Mouse (Mus musculus) G1E (cell line): Measurements from ENCODE around the gene Nppa. TPM values are rescaled to one million over a fixed set of nuclear protein-coding genes. Genes with fewer than 3 reads are reported as not detected.

Experiments
- ATAC-seq: 2 replicates; pipeline ENCODE4 v1.8.0; 2016; ENCODE audit warnings: mild to moderate bottlenecking; ENCODE audit not compliant: insufficient number of reproducible peaks, poor library complexity, low FRiP score, severe bottlenecking; ENCODE audit errors: extremely low read depth
- DNase-seq: peaks from one replicate; pipeline ENCODE4 v3.0.0; 2012; ENCODE audit warnings: low spot score
- H3K27me3 ChIP-seq: 2 replicates; pipeline ENCODE4 v1.6.1; 2012; ENCODE audit warnings: mild to moderate bottlenecking, low read length, inconsistent platforms; ENCODE audit not compliant: insufficient read depth
- H3K36me3 ChIP-seq: replicated peaks from 2 replicates; pipeline ENCODE3; 2012; ENCODE audit warnings: mild to moderate bottlenecking, inconsistent platforms
- H3K4me1 ChIP-seq: 2 replicates; pipeline ENCODE4 v1.6.1; 2012; ENCODE audit warnings: low read depth, low read length, inconsistent platforms, mixed read lengths; ENCODE audit not compliant: insufficient read depth
- H3K4me3 ChIP-seq: 2 replicates; pipeline ENCODE4 v1.5.1; 2012; ENCODE audit warnings: low read depth, mild to moderate bottlenecking, inconsistent platforms, low read length, moderate library complexity, mixed read lengths
- H3K9me3 ChIP-seq: replicated peaks from 2 replicates; pipeline ENCODE4 v1.6.1; 2012; ENCODE audit warnings: inconsistent platforms
- CTCF ChIP-seq: IDR thresholded peaks from 2 replicates; pipeline ENCODE4 v1.5.1; 2012; ENCODE audit warnings: low read depth, low read length, inconsistent platforms, mixed read lengths
- GATA1 ChIP-seq: IDR thresholded peaks from 2 replicates; pipeline ENCODE4 v1.6.1; 2012; ENCODE audit warnings: borderline replicate concordance, low read length, inconsistent platforms, mixed read lengths
- GATA2 ChIP-seq: IDR thresholded peaks from 2 replicates; pipeline ENCODE4 v1.6.1; 2012; ENCODE audit warnings: low read depth, low read length, inconsistent platforms, borderline replicate concordance
- POLR2AphosphoS5 ChIP-seq: IDR thresholded peaks from 2 replicates; pipeline ENCODE4 v1.6.1; 2012; ENCODE audit warnings: low read depth, low read length, inconsistent platforms; ENCODE audit not compliant: insufficient replicate concordance
- TAL1 ChIP-seq: conservative IDR thresholded peaks from 2 replicates; pipeline ENCODE4 v1.6.1; 2012; ENCODE audit warnings: low read depth, low read length, inconsistent platforms, mixed read lengths
- polyA plus RNA-seq: library from polyadenylated mRNA; stranded (reverse); fragments of >175 nt; gene quantifications from 2 replicates; pipeline ENCODE4 v1.2.3, GENCODE M21; 2012
- total RNA-seq, 2 experiments: library from RNA; stranded (forward) in 1 of 2; stranded (reverse) in 1 of 2; fragments of 200-1000 nt in 1 of 2; fragments of >200 nt in 1 of 2; fragmentation: Nextera tagmentation in 1 of 2; gene quantifications; 2 replicates each; pipeline ENCODE4 v1.2.3; 2014 to 2017

Nppa gene
- total and polyA plus RNA-seq, 3 experiments, result not detected

GRCm38 (mm10) chr4:148024003-148024402, 23.5 kb downstream of the Nppa start:
- ATAC-seq (no peak), DNase-seq (no peak)
- peaks cover 92% of the 10 kb centered on the region for H3K36me3 ChIP-seq
- no peak for TF ChIP-seq TAL1
- H3K4me3 ChIP-seq, result no peak overlapping the region
- H3K4me1 ChIP-seq, result peaks cover under 1% of the 10 kb centered on the region; the same call in 1 of the 2 replicates
- no peaks in the 10 kb centered on the region for H3K9me3 ChIP-seq
- H3K27me3 ChIP-seq, result no peaks in the 10 kb centered on the region

DNA sequence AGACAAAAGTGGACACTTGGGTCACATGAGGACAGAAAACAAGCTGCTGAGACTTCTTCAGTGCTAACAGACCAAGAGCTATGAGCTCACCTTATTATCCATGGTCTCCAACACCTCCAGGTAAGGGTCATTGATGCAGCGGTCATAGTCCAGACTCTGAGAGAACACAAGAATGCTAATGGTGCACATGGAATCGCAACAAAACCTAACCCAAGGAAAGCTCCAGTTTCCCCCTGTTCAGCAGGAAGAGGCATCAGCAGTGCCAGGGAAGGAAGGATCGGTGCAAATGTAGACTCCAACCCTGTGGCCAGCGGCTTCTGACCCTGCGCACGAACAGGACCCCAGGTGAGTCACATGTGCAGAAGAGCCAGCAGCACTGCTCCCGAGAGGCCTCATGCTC, 28.8 kb downstream of the Nppa start:
- no peak for TF ChIP-seq POLR2AphosphoS5
- TF ChIP-seq CTCF, result no peak
- no peak for TF ChIP-seq TAL1
- TF ChIP-seq GATA1, result no peak
- Histone ChIP-seq H3K36me3 (peaks cover 73% of the 10 kb centered on the region), H3K4me3 (no peak overlapping the region), H3K27me3 (no peaks in the 10 kb centered on the region), H3K9me3 (no peaks in the 10 kb centered on the region), H3K4me1 (peaks cover 3% of the 10 kb centered on the region; the same call in 1 of the 2 replicates)
- DNase-seq (no peak), ATAC-seq (no peak)

GRCm38 (mm10) chr4:148030506-148030905, 30.0 kb downstream of the Nppa start:
- no peak for ATAC-seq
- Histone ChIP-seq H3K36me3 (peaks cover 72% of the 10 kb centered on the region), H3K9me3 (no peaks in the 10 kb centered on the region), H3K4me3 (no peak overlapping the region), H3K4me1 (peaks cover 3% of the 10 kb centered on the region; the same call in 1 of the 2 replicates), H3K27me3 (no peaks in the 10 kb centered on the region)
- TF ChIP-seq CTCF (no peak), GATA1 (no peak), POLR2AphosphoS5 (no peak), GATA2 (no peak), TAL1 (no peak)
- no peak for DNase-seq

DNA sequence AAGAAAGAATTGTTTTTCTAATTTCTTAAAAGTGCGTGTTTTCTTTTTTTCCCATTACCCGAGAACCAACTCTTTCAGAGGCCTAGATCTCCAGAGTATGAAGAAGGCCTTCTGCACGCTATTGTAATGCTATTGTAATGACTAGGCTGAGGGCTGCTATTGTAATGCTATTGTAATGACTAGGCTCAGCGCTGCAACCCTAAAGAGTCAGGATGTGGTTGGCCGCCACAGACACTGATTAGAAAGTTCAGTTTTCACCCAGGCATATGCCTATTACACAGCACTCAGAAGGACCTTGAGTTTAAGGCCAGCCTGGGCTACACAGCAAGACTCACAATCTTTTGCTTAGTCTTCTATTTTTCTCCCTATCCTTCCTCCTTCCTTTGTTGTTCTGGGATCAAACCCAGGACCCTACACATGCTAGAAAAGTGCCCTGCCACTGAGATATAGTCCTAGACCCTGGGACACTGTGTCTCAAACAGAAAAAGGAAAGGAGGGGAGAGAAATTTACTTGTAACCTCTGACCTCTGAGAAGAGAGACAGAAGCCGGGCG, 33.4 kb downstream of the Nppa start:
- Histone ChIP-seq H3K27me3 (no peaks in the 10 kb centered on the region), H3K4me1 (peaks cover 12% of the 10 kb centered on the region), H3K36me3 (peaks cover 51% of the 10 kb centered on the region), H3K4me3 (no peak overlapping the region), H3K9me3 (no peaks in the 10 kb centered on the region)
- ATAC-seq (no peak), DNase-seq (no peak)
- no peak for TF ChIP-seq GATA1
- no peak for TF ChIP-seq GATA2
- no peak for TF ChIP-seq CTCF
- no peak for TF ChIP-seq TAL1
- TF ChIP-seq POLR2AphosphoS5, result no peak

DNA sequence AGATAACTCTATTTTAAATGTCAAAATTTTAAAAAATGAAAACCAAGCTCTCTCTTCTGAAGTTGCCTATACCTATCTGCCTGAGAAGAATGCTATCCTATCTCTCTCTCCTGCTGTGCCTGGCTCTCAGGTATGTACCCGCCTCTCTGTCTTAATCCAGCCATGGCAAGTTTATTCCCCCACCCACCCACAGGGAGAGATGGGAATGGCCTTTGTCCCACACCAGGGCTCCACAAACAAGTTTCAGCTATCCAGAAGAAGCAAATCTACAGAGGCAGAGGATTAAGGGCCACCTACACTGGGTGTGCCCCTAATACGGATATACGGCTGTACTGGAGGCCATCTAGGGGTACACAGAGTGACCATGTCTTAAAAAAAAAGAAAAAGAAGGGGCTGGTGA, 34.9 kb downstream of the Nppa start:
- Histone ChIP-seq H3K4me1 (peaks cover 27% of the 10 kb centered on the region), H3K36me3 (peaks cover 41% of the 10 kb centered on the region), H3K9me3 (no peaks in the 10 kb centered on the region), H3K4me3 (no peak overlapping the region), H3K27me3 (no peaks in the 10 kb centered on the region)
- no peak for ATAC-seq
- no peak for DNase-seq
- no peak for TF ChIP-seq TAL1
- no peak for TF ChIP-seq CTCF

GRCm38 (mm10) chr4:148038079-148038599, 37.6 kb downstream of the Nppa start:
- Histone ChIP-seq H3K9me3 (no peaks in the 10 kb centered on the region), H3K36me3 (peaks cover 39% of the 10 kb centered on the region), H3K4me3 (peak overlapping the region; percentile 92), H3K27me3 (no peaks in the 10 kb centered on the region), H3K4me1 (peaks cover 46% of the 10 kb centered on the region)
- TF ChIP-seq GATA1 (no peak), POLR2AphosphoS5 (no peak), CTCF (no peak), GATA2 (no peak), TAL1 (no peak)
- DNase-seq (no peak), ATAC-seq (no peak)
